Mouse (Mus musculus): ENCODE data around the gene Olfr205. TPM values are rescaled to one million over a fixed set of nuclear protein-coding genes. Genes with fewer than 3 reads are reported as not detected.
A peak's percentile ranks its signal among the peaks of the same experiment; 100 is the strongest.
"Not testable (repeated sequence)": the region's sequence is repeated elsewhere in the genome, so short reads cannot be mapped to it uniquely, and the experiment has no call there.

Olfr205 gene
- polyA plus RNA-seq, 2 experiments, result not detected

- H3K4me2 ChIP-seq (ENCODE audit: low read depth), result no peak within 1 kb of the TSS
- no peak within 1 kb of the TSS for H3K27ac ChIP-seq
- ATAC-seq (ENCODE audit: insufficient read depth), result no peak
- H3K4me3 ChIP-seq (ENCODE audit: insufficient read depth in 1 of 2, low read depth in 2 of 2, low read length in 2 of 2), result no peak within 1 kb of the TSS
- TF ChIP-seq CTCF (IDR thresholded peaks at IDR 0.05; ENCODE audit: low read depth) (no peak), EP300 (IDR thresholded peaks at IDR 0.05; ENCODE audit: low read depth) (no peak)
- H3K27me3 ChIP-seq (ENCODE audit: control insufficient read depth, insufficient read depth, low read length), result no peaks in the 10 kb centered on the region
- DNase-seq (ENCODE audit: low read depth in 3 of 3, low spot score in 3 of 3), result no peak
- no peaks in the 10 kb centered on the region for H3K36me3 ChIP-seq (replicated peaks; ENCODE audit: control insufficient read depth, insufficient read depth, low read depth)
- H3K4me1 ChIP-seq (replicated peaks; ENCODE audit: control insufficient read depth in 2 of 2, insufficient read depth in 2 of 2, low read length in 1 of 2), result no peaks in the 10 kb centered on the region
- no peaks in the 10 kb centered on the region for H3K9me3 ChIP-seq (ENCODE audit: control insufficient read depth, low read length)
- whole genome bisulfite sequencing (ENCODE audit: insufficient replicate concordance), result 63% methylated on average over 2 of the region's 2 CpGs
- no peak within 1 kb of the TSS for H3K9ac ChIP-seq (replicated peaks)
These were observed 32.4 kb downstream of the Olfr205 start, which contains the start of gene Olfr203 for GRCm38 (mm10) chr16:59298581-59298980. Olfr203 (plus strand) TSS chr16:59298881.

GRCm38 (mm10) chr16:59287576-59287975, 43.4 kb downstream of the Olfr205 start:
- not testable (repeated sequence) for H3K9me3 ChIP-seq (ENCODE audit: control insufficient read depth, low read length); H3K27ac ChIP-seq; H3K36me3 ChIP-seq (replicated peaks; ENCODE audit: control insufficient read depth, insufficient read depth, low read depth); ATAC-seq (ENCODE audit: insufficient read depth); DNase-seq (ENCODE audit: low read depth in 3 of 3, low spot score in 3 of 3); H3K9ac ChIP-seq (replicated peaks); H3K4me1 ChIP-seq (replicated peaks; ENCODE audit: control insufficient read depth in 2 of 2, insufficient read depth in 2 of 2, low read length in 1 of 2); H3K27me3 ChIP-seq (ENCODE audit: control insufficient read depth, insufficient read depth, low read length); H3K4me2 ChIP-seq (ENCODE audit: low read depth); H3K4me3 ChIP-seq (ENCODE audit: insufficient read depth in 1 of 2, low read depth in 2 of 2, low read length in 2 of 2)
- WGBS (ENCODE audit: insufficient replicate concordance), result 44% methylated on average over 9 of the region's 9 CpGs

DNA sequence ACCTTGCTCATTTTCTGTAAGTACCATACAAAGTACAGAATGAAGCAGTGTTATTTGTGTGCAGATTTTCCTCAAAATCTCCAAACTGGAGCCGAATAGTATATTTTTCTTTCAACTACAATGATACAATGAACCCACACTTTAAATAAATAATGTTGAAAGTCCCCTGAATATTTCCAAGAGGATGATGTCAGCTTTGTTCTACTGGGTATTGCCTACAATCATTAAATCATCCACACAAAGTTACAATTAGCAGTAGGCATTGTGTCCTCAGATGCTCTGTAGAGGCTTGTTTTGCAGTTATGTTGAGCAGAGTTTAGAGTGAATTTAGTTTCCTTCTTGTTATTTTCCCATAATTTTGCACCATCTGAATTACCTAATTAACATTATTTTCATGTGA, 44.2 kb downstream of the Olfr205 start, which contains the start of gene Olfr202:
Gene Olfr202, minus strand, starts transcription at position 101 of the 400 bp plus-strand sequence.
- WGBS (ENCODE audit: insufficient replicate concordance), result 50% methylated on average over 1 of the region's 1 CpGs
- TF ChIP-seq EP300 (IDR thresholded peaks at IDR 0.05; ENCODE audit: low read depth) (no peak), CTCF (IDR thresholded peaks at IDR 0.05; ENCODE audit: low read depth) (no peak)
- ATAC-seq (ENCODE audit: insufficient read depth), result no peak
- no peak within 1 kb of the TSS for H3K9ac ChIP-seq (replicated peaks)
- no peak within 1 kb of the TSS for H3K27ac ChIP-seq
- no peaks in the 10 kb centered on the region for H3K4me1 ChIP-seq (replicated peaks; ENCODE audit: control insufficient read depth in 2 of 2, insufficient read depth in 2 of 2, low read length in 1 of 2)
- H3K4me3 ChIP-seq (ENCODE audit: insufficient read depth in 1 of 2, low read depth in 2 of 2, low read length in 2 of 2), result no peak within 1 kb of the TSS
- H3K27me3 ChIP-seq (ENCODE audit: control insufficient read depth, insufficient read depth, low read length), result no peaks in the 10 kb centered on the region
- H3K9me3 ChIP-seq (ENCODE audit: control insufficient read depth, low read length), result no peaks in the 10 kb centered on the region
- no peak for DNase-seq (ENCODE audit: low read depth in 3 of 3, low spot score in 3 of 3)
- no peak within 1 kb of the TSS for H3K4me2 ChIP-seq (ENCODE audit: low read depth)
- no peaks in the 10 kb centered on the region for H3K36me3 ChIP-seq (replicated peaks; ENCODE audit: control insufficient read depth, insufficient read depth, low read depth)

GRCm38 (mm10) chr16:59283476-59283875, 47.5 kb downstream of the Olfr205 start:
- ATAC-seq (ENCODE audit: insufficient read depth) (no peak), DNase-seq (ENCODE audit: low read depth in 3 of 3, low spot score in 3 of 3) (no peak)
- Histone ChIP-seq H3K27ac (no peak overlapping the region), H3K4me3 (ENCODE audit: insufficient read depth in 1 of 2, low read depth in 2 of 2, low read length in 2 of 2) (no peak overlapping the region), H3K4me1 (replicated peaks; ENCODE audit: control insufficient read depth in 2 of 2, insufficient read depth in 2 of 2, low read length in 1 of 2) (no peaks in the 10 kb centered on the region), H3K4me2 (ENCODE audit: low read depth) (no peak overlapping the region), H3K36me3 (replicated peaks; ENCODE audit: control insufficient read depth, insufficient read depth, low read depth) (no peaks in the 10 kb centered on the region), H3K9me3 (ENCODE audit: control insufficient read depth, low read length) (no peaks in the 10 kb centered on the region), H3K27me3 (ENCODE audit: control insufficient read depth, insufficient read depth, low read length) (no peaks in the 10 kb centered on the region), H3K9ac (replicated peaks) (no peak overlapping the region)
- 52% methylated on average over 1 of the region's 1 CpGs for WGBS (ENCODE audit: insufficient replicate concordance)
- no peak for TF ChIP-seq EP300 (IDR thresholded peaks at IDR 0.05; ENCODE audit: low read depth)
- no peak for TF ChIP-seq CTCF (IDR thresholded peaks at IDR 0.05; ENCODE audit: low read depth)

DNA sequence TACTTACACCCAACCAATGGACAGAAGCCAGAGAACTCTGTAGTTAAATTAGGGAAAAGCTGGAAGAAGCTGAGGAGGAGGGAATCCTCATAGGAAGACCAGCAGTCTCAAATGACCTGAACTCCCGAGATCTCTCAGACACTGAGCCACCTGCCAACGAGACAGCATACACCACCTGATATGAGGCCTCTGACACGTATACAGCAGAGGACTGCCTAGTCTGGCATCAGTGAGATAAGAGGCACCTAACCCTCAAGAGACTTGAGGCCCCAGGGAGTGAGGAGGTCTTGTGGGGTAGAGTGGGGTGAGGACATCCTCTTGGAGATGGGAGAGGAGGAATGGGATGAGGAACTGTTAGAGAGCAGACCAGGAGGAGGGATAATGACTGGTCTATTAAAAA, 50.4 kb downstream of the Olfr205 start:
- Histone ChIP-seq H3K4me1 (replicated peaks; ENCODE audit: control insufficient read depth in 2 of 2, insufficient read depth in 2 of 2, low read length in 1 of 2) (no peaks in the 10 kb centered on the region), H3K4me3 (ENCODE audit: insufficient read depth in 1 of 2, low read depth in 2 of 2, low read length in 2 of 2) (no peak overlapping the region), H3K4me2 (ENCODE audit: low read depth) (no peak overlapping the region), H3K27me3 (ENCODE audit: control insufficient read depth, insufficient read depth, low read length) (no peaks in the 10 kb centered on the region), H3K9ac (replicated peaks) (no peak overlapping the region), H3K36me3 (replicated peaks; ENCODE audit: control insufficient read depth, insufficient read depth, low read depth) (no peaks in the 10 kb centered on the region), H3K9me3 (ENCODE audit: control insufficient read depth, low read length) (no peaks in the 10 kb centered on the region), H3K27ac (no peak overlapping the region)
- WGBS (ENCODE audit: insufficient replicate concordance), result 38% methylated on average over 3 of the region's 3 CpGs
- DNase-seq (ENCODE audit: low read depth in 3 of 3, low spot score in 3 of 3), result peak; percentile 16 to 34 (median 22)
- TF ChIP-seq CTCF (IDR thresholded peaks at IDR 0.05; ENCODE audit: low read depth) (no peak), EP300 (IDR thresholded peaks at IDR 0.05; ENCODE audit: low read depth) (no peak)
- peak; percentile 94 for ATAC-seq (ENCODE audit: insufficient read depth)

Other genes starting within 250 kb of the Olfr205 start
- not detected in 2 replicates for gene Olfr191, start 241.3 kb downstream of the Olfr205 start, polyA plus RNA-seq (2012; rRNA removed)
- gene Olfr191, start 241.3 kb downstream of the Olfr205 start, polyA plus RNA-seq (2014; fragmentation: Nextera tagmentation; extraction: Ambion mirVana), result not detected in 2 replicates
- gene Olfr193, start 219.3 kb downstream of the Olfr205 start, polyA plus RNA-seq (2012; rRNA removed), result not detected in 2 replicates
- not detected in 2 replicates for gene Olfr193, start 219.3 kb downstream of the Olfr205 start, polyA plus RNA-seq (2014; fragmentation: Nextera tagmentation; extraction: Ambion mirVana)
- gene Olfr194, start 210.1 kb downstream of the Olfr205 start, polyA plus RNA-seq (2012; rRNA removed), result not detected in 2 replicates
- gene Olfr194, start 210.1 kb downstream of the Olfr205 start, polyA plus RNA-seq (2014; fragmentation: Nextera tagmentation; extraction: Ambion mirVana), result not detected in 2 replicates
- not detected in 2 replicates for gene Olfr195, start 184.1 kb downstream of the Olfr205 start, polyA plus RNA-seq (2012; rRNA removed)
- gene Olfr195, start 184.1 kb downstream of the Olfr205 start, polyA plus RNA-seq (2014; fragmentation: Nextera tagmentation; extraction: Ambion mirVana), result not detected in 2 replicates
- gene Olfr196, start 160.7 kb downstream of the Olfr205 start, polyA plus RNA-seq (2012; rRNA removed), result not detected in 2 replicates
- not detected in 2 replicates for gene Olfr196, start 160.7 kb downstream of the Olfr205 start, polyA plus RNA-seq (2014; fragmentation: Nextera tagmentation; extraction: Ambion mirVana)
- not detected in 2 replicates for gene Olfr198, start 127.6 kb downstream of the Olfr205 start, polyA plus RNA-seq (2012; rRNA removed)
- gene Olfr198, start 127.6 kb downstream of the Olfr205 start, polyA plus RNA-seq (2014; fragmentation: Nextera tagmentation; extraction: Ambion mirVana), result not detected in 2 replicates
- not detected in 2 replicates for gene Olfr199, start 111.4 kb downstream of the Olfr205 start, polyA plus RNA-seq (2012; rRNA removed)
- gene Olfr199, start 111.4 kb downstream of the Olfr205 start, polyA plus RNA-seq (2014; fragmentation: Nextera tagmentation; extraction: Ambion mirVana), result not detected in 2 replicates
- gene Olfr201, start 58.5 kb downstream of the Olfr205 start, polyA plus RNA-seq (2012; rRNA removed), result 0.13 and 0.21 TPM in 2 replicates
- 0.08 and 0.15 TPM in 2 replicates for gene Olfr201, start 58.5 kb downstream of the Olfr205 start, polyA plus RNA-seq (2014; fragmentation: Nextera tagmentation; extraction: Ambion mirVana)
- not detected in 2 replicates for gene Olfr202, start 44.3 kb downstream of the Olfr205 start, polyA plus RNA-seq (2012; rRNA removed)
- gene Olfr202, start 44.3 kb downstream of the Olfr205 start, polyA plus RNA-seq (2014; fragmentation: Nextera tagmentation; extraction: Ambion mirVana), result not detected in 2 replicates
- not detected in 2 replicates for gene Olfr203, start 32.3 kb downstream of the Olfr205 start, polyA plus RNA-seq (2012; rRNA removed)
- not detected in 2 replicates for gene Olfr203, start 32.3 kb downstream of the Olfr205 start, polyA plus RNA-seq (2014; fragmentation: Nextera tagmentation; extraction: Ambion mirVana)
- gene Olfr204, start 12.9 kb downstream of the Olfr205 start, polyA plus RNA-seq (2012; rRNA removed), result not detected in 2 replicates
- not detected in 2 replicates for gene Olfr204, start 12.9 kb downstream of the Olfr205 start, polyA plus RNA-seq (2014; fragmentation: Nextera tagmentation; extraction: Ambion mirVana)
- not detected in 2 replicates for gene Olfr206, start 18.1 kb upstream of the Olfr205 start, polyA plus RNA-seq (2012; rRNA removed)
- not detected in 2 replicates for gene Olfr206, start 18.1 kb upstream of the Olfr205 start, polyA plus RNA-seq (2014; fragmentation: Nextera tagmentation; extraction: Ambion mirVana)
- gene Olfr209, start 32.9 kb upstream of the Olfr205 start, polyA plus RNA-seq (2012; rRNA removed), result not detected in 2 replicates
- gene Olfr209, start 32.9 kb upstream of the Olfr205 start, polyA plus RNA-seq (2014; fragmentation: Nextera tagmentation; extraction: Ambion mirVana), result not detected in 2 replicates
- not detected in 2 replicates for gene Gabrr3, start 76.2 kb upstream of the Olfr205 start, polyA plus RNA-seq (2012; rRNA removed)
- gene Gabrr3, start 76.2 kb upstream of the Olfr205 start, polyA plus RNA-seq (2014; fragmentation: Nextera tagmentation; extraction: Ambion mirVana), result not detected in 2 replicates
- 3.9 and 7.6 TPM in 2 replicates for gene Riox2, start 140.6 kb upstream of the Olfr205 start, polyA plus RNA-seq (2012; rRNA removed)
- 15.3 and 15.8 TPM in 2 replicates for gene Riox2, start 140.6 kb upstream of the Olfr205 start, polyA plus RNA-seq (2014; fragmentation: Nextera tagmentation; extraction: Ambion mirVana)